Mouse (Mus musculus) spleen, adult 2 months (tissue): ENCODE results near the gene Tinf2.

Experiments used
- CTCF ChIP-seq: fragments of 200-500 bp; IDR thresholded peaks from 2 replicates; pipeline ENCODE4 v1.5.1; 2011; ENCODE audit warnings: mild to moderate bottlenecking, inconsistent platforms; ENCODE audit not compliant: insufficient read depth, insufficient read length, insufficient replicate concordance; ENCODE audit errors: extremely low read depth
- POLR2A ChIP-seq: fragments of 200-500 bp; IDR thresholded peaks from 2 replicates; pipeline ENCODE4 v1.6.1; 2011; ENCODE audit warnings: low read depth, low read length, inconsistent platforms

DNA sequence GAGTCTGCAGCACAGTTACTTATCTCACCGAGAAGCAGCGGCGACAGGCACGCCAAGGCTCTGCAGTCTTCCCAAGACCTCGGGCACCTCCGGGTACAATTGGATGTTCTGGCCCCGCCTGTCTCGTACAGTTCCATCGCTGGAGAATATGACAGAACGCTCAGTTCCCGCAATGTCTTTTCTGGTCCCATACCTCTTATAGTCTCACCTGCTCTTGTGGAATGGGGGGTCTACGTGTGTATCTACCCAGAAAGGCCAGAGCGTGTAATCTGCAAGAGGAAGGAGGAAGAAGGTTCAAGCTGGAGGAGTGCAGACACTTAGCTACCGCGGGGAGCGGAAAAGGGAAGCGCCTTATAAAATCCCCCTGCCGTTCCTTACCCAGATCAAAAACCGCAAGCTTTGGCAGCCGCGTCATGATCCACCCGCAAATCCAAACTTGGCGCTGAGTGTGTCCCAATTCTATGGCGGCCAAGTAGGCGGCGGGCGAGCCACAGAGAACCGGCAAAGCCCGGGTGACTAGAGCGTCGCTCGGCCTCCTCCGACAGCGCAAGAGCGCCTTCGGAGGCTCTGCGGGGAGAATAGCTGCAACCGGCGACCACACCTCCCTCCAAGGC, 21.6 kb downstream of the Tinf2 start, which contains the start of gene Mdp1:
- peak; percentile 9; the same call in 1 of the 2 replicates for TF ChIP-seq POLR2A
- TF ChIP-seq CTCF = peak; percentile 19; the same call in 1 of the 2 replicates
